Mouse (Mus musculus): ENCODE data around the gene St3gal3.

- TF ChIP-seq CTCF (IDR thresholded peaks at IDR 0.05; ENCODE audit: extremely low read depth, insufficient read depth, insufficient read length, insufficient replicate concordance) (no peak), POLR2A (IDR thresholded peaks at IDR 0.05; ENCODE audit: low read depth, low read length) (no peak)
Observed at GRCm38 (mm10) chr4:118073128-118073527, 61.6 kb downstream of the St3gal3 start.
